Mouse (Mus musculus): ENCODE results near the gene Gm5751. TPM values are rescaled to one million over a fixed set of nuclear protein-coding genes. Genes with fewer than 3 reads are reported as not detected.
"Not testable (repeated sequence)": the region's sequence is repeated elsewhere in the genome, so short reads cannot be mapped to it uniquely, and the experiment has no call there.

Gene Gm5751
- polyA plus RNA-seq (2012; rRNA removed): not detected in 2 replicates

DNA sequence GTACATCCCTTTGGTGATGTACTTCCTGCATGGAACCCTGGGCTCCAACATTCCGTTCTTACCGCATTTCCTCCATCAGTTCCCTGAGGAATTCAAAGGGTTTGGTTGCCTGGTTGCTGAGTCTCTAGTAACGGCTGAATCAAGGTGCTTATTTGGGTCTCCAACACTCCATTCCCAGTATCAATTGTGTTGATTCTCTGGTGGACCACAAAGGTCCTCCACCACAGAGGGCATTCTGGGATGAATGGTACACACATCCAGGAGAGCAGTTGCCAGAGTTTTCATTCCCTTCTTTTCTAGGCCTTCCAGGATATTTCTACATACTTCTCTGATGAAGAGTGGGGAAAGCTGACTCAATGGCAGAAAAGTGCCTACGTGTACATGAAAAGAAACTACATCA lies at the start of gene Gm5751:
Gm5751 (plus strand) TSS at position 301 of the 400 bp plus-strand sequence.
- H3K27me3 ChIP-seq (ENCODE audit: control insufficient read depth, insufficient read depth, low read length); H3K4me1 ChIP-seq (ENCODE audit: control insufficient read depth, insufficient read depth, insufficient read length, low read length); H3K4me3 ChIP-seq (ENCODE audit: low read depth, low read length); H3K27ac ChIP-seq (ENCODE audit: insufficient read depth, low read depth, low read length); H3K36me3 ChIP-seq (ENCODE audit: control insufficient read depth, insufficient read depth, low read length): not testable (repeated sequence)
- 93% methylated on average over 3 of the region's 4 CpGs for WGBS

DNA sequence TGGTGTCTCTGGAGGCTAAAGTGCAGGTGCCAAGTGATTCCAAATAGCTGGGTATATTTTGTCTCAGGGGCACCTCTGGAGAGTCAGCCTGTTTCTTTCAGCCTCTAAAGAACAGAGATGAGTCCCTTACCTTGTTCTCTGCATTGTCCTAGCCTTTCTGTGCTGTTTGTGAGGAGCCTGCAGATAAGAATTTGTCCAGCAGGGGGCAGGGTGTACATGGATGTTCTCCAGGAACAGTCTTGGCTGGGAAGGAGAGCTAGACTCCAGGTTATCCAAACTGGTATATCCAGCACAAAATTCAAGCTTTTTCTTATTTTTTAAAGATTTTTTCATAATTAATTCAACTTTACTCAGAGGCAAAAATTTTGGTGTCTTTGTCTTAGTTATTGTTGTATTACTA lies 42.0 kb upstream of the Gm5751 start:
- no peaks in the 10 kb centered on the region for H3K36me3 ChIP-seq (ENCODE audit: control insufficient read depth, insufficient read depth, low read length)
- TF ChIP-seq POLR2A (IDR thresholded peaks at IDR 0.05; ENCODE audit: low read depth, low read length) (no peak), CTCF (IDR thresholded peaks at IDR 0.05; ENCODE audit: extremely low read depth, insufficient read length, insufficient replicate concordance, low read depth, low read length) (no peak)
- no peaks in the 10 kb centered on the region for H3K4me1 ChIP-seq (ENCODE audit: control insufficient read depth, insufficient read depth, insufficient read length, low read length)
- no peaks in the 10 kb centered on the region for H3K27me3 ChIP-seq (ENCODE audit: control insufficient read depth, insufficient read depth, low read length)
- H3K27ac ChIP-seq (ENCODE audit: insufficient read depth, low read depth, low read length): no peak overlapping the region
- no peak overlapping the region for H3K4me3 ChIP-seq (ENCODE audit: low read depth, low read length)

DNA sequence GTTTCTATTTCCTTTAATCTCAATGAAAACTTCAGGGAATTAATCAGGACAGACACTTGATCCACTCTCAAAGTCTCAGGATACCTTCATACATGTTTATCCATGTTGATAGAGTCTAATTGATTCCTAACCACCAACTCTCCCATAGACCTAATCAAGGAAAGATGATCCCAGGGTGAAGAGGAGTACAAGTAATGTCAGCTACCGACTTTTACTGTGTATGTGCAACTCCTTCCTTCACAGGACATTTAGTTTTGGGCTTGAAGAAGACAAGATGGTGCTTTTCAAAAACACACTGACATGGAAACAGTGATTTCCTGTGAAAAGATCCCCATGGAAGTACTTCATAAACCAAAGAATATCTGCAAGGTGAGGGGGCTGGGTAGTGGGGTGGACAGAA lies 30.4 kb upstream of the Gm5751 start, which contains the start of gene Gm6592:
Gm6592 (plus strand) TSS at position 301 of the 400 bp plus-strand sequence.
- no peaks in the 10 kb centered on the region for H3K27me3 ChIP-seq (ENCODE audit: control insufficient read depth, insufficient read depth, low read length)
- 59% methylated on average over 1 of the region's 1 CpGs for WGBS
- H3K36me3 ChIP-seq (ENCODE audit: control insufficient read depth, insufficient read depth, low read length): no peaks in the 10 kb centered on the region
- no peak within 1 kb of the TSS for H3K4me3 ChIP-seq (ENCODE audit: low read depth, low read length)
- TF ChIP-seq CTCF (IDR thresholded peaks at IDR 0.05; ENCODE audit: extremely low read depth, insufficient read length, insufficient replicate concordance, low read depth, low read length): no peak
- TF ChIP-seq POLR2A (IDR thresholded peaks at IDR 0.05; ENCODE audit: low read depth, low read length): no peak
- no peak within 1 kb of the TSS for H3K27ac ChIP-seq (ENCODE audit: insufficient read depth, low read depth, low read length)
- H3K4me1 ChIP-seq (ENCODE audit: control insufficient read depth, insufficient read depth, insufficient read length, low read length): no peaks in the 10 kb centered on the region

- Histone ChIP-seq H3K4me1 (ENCODE audit: control insufficient read depth, insufficient read depth, insufficient read length, low read length) (no peaks in the 10 kb centered on the region), H3K4me3 (ENCODE audit: low read depth, low read length) (no peak overlapping the region), H3K27ac (ENCODE audit: insufficient read depth, low read depth, low read length) (no peak overlapping the region), H3K27me3 (ENCODE audit: control insufficient read depth, insufficient read depth, low read length) (no peaks in the 10 kb centered on the region), H3K36me3 (ENCODE audit: control insufficient read depth, insufficient read depth, low read length) (no peaks in the 10 kb centered on the region)
- WGBS: 91% methylated on average over 10 of the region's 10 CpGs
- TF ChIP-seq POLR2A (IDR thresholded peaks at IDR 0.05; ENCODE audit: low read depth, low read length): no peak
- TF ChIP-seq CTCF (IDR thresholded peaks at IDR 0.05; ENCODE audit: extremely low read depth, insufficient read length, insufficient replicate concordance, low read depth, low read length): no peak
Measured at GRCm38 (mm10) chrX:8852486-8852885, 21.6 kb upstream of the Gm5751 start.

DNA sequence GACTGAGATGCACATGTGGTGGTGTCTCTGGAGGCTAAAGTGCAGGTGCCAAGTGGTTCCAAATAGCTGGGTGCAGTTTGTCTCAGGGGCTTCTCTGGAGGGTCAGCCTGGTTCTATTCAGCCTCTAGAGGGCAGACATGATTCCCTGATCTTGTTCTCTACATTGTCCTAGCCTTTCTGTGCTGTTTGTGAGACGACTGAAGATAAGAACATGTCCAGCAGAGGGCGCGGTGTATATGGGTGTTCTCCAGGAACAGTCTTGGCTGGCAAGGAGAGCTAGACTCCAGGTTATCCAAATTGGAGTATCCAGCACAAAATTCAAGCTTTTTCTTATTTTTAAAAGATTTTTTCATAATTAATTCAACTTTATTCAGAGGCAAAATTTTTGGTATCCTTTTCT lies 9.7 kb upstream of the Gm5751 start:
- 6% methylated on average over 3 of the region's 3 CpGs for WGBS
- TF ChIP-seq CTCF (IDR thresholded peaks at IDR 0.05; ENCODE audit: extremely low read depth, insufficient read length, insufficient replicate concordance, low read depth, low read length): peak; percentile 7; the same call in 1 of the 2 replicates
- not testable (repeated sequence) for H3K4me3 ChIP-seq (ENCODE audit: low read depth, low read length); H3K4me1 ChIP-seq (ENCODE audit: control insufficient read depth, insufficient read depth, insufficient read length, low read length); H3K27ac ChIP-seq (ENCODE audit: insufficient read depth, low read depth, low read length); H3K27me3 ChIP-seq (ENCODE audit: control insufficient read depth, insufficient read depth, low read length); H3K36me3 ChIP-seq (ENCODE audit: control insufficient read depth, insufficient read depth, low read length)

GRCm38 (mm10) chrX:8884336-8884735 lies 10.3 kb downstream of the Gm5751 start:
- Histone ChIP-seq H3K4me1 (ENCODE audit: control insufficient read depth, insufficient read depth, insufficient read length, low read length) (no peaks in the 10 kb centered on the region), H3K36me3 (ENCODE audit: control insufficient read depth, insufficient read depth, low read length) (no peaks in the 10 kb centered on the region), H3K27ac (ENCODE audit: insufficient read depth, low read depth, low read length) (no peak overlapping the region), H3K4me3 (ENCODE audit: low read depth, low read length) (no peak overlapping the region), H3K27me3 (ENCODE audit: control insufficient read depth, insufficient read depth, low read length) (no peaks in the 10 kb centered on the region)
- TF ChIP-seq POLR2A (IDR thresholded peaks at IDR 0.05; ENCODE audit: low read depth, low read length) (no peak), CTCF (IDR thresholded peaks at IDR 0.05; ENCODE audit: extremely low read depth, insufficient read length, insufficient replicate concordance, low read depth, low read length) (no peak)
- 83% methylated on average over 4 of the region's 4 CpGs for WGBS

DNA sequence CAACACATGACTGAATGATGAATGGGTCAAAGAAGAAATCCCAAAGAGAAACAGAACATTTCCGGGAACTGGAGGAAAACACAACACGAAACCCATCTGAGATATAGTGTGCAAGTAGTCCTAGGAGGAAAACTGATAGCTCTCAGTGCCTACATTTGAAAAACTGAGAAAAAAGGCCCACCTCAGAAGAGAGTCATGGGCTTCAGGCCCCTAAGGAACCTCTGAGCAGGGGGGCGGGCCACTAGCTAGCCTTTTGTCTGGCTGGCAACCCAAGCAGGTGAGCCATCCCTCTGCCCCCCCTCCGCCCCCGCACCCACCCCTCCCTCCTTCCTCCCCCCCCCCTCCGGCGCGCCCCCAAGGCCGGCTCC lies 17.9 kb downstream of the Gm5751 start:
- H3K36me3 ChIP-seq (ENCODE audit: control insufficient read depth, insufficient read depth, low read length): no peaks in the 10 kb centered on the region
- H3K4me1 ChIP-seq (ENCODE audit: control insufficient read depth, insufficient read depth, insufficient read length, low read length): peaks cover 3% of the 10 kb centered on the region; the same call in 1 of the 2 replicates
- WGBS: 41% methylated on average over 3 of the region's 9 CpGs
- no peak overlapping the region for H3K27ac ChIP-seq (ENCODE audit: insufficient read depth, low read depth, low read length)
- no peaks in the 10 kb centered on the region for H3K27me3 ChIP-seq (ENCODE audit: control insufficient read depth, insufficient read depth, low read length)
- H3K4me3 ChIP-seq (ENCODE audit: low read depth, low read length): peak overlapping the region; percentile 90
- TF ChIP-seq CTCF (IDR thresholded peaks at IDR 0.05; ENCODE audit: extremely low read depth, insufficient read length, insufficient replicate concordance, low read depth, low read length) (no peak), POLR2A (IDR thresholded peaks at IDR 0.05; ENCODE audit: low read depth, low read length) (no peak)
